In genomic region chr1:167249252-167249651, GRCm38 (mm10) we compare ENCODE assay signal across 15 mouse cellular contexts. TPM values are rescaled to one million over a fixed set of nuclear protein-coding genes. Genes with fewer than 3 reads are reported as not detected.
DNase-seq lines count a peak whose midpoint lies in the region; ATAC-seq and TF ChIP-seq lines count a peak whose summit lies in the region.
"Had no signal": no experiment of that assay in that cellular context is flagged by ENCODE, and none has a peak within 500 bp of the region (broad histone marks: within the 10 kb centered on the region; RNA-seq: fewer than 3 reads in every experiment).

No protein-coding gene starts in this region.

- H3K27ac ChIP-seq in gastrocnemius, adult 2 months, result peak overlapping the region; percentile 6; the same call in 1 of the 2 replicates
- H3K27ac ChIP-seq in kidney, postnatal 0 days, result no peak overlapping the region
- peak overlapping the region; percentile 16; the same call in 1 of the 2 replicates for H3K27ac ChIP-seq in midbrain, embryonic 13.5 days
- H3K27ac ChIP-seq in midbrain, postnatal 0 days (ENCODE audit: low read depth, low read length), result no peak overlapping the region
- H3K27ac ChIP-seq: hindbrain, embryonic 15.5 days; liver, embryonic 15.5 days; midbrain, embryonic 10.5 days; neural tube, embryonic 12.5 days had no signal

- 53% methylated on average over 19 of the region's 19 CpGs for WGBS in kidney, postnatal 0 days
- 89% methylated on average over 19 of the region's 19 CpGs for WGBS in midbrain, embryonic 13.5 days
- WGBS in midbrain, postnatal 0 days, result 80% methylated on average over 19 of the region's 19 CpGs

- peaks cover 13% of the 10 kb centered on the region; the same call in 1 of the 2 replicates for H3K4me1 ChIP-seq in kidney, postnatal 0 days (replicated peaks; ENCODE audit: insufficient read depth, low read length)
- H3K4me1 ChIP-seq in midbrain, embryonic 13.5 days (replicated peaks), result peaks cover 39% of the 10 kb centered on the region
- peaks cover 4% of the 10 kb centered on the region; the same call in 1 of the 2 replicates for H3K4me1 ChIP-seq in midbrain, postnatal 0 days (ENCODE audit: insufficient read depth, low read length)

- H3K4me2 ChIP-seq in kidney, postnatal 0 days (ENCODE audit: low read length), result peak overlapping the region; percentile 15; the same call in 1 of the 2 replicates
- H3K4me2 ChIP-seq in midbrain, embryonic 13.5 days (replicated peaks), result no peak overlapping the region
- H3K4me2 ChIP-seq in midbrain, postnatal 0 days (ENCODE audit: low read depth, low read length, poor library complexity, severe bottlenecking), result no peak overlapping the region
- H3K4me2 ChIP-seq: hindbrain, embryonic 15.5 days; liver, embryonic 15.5 days; neural tube, embryonic 12.5 days had no signal

- H3K4me3 ChIP-seq in gastrocnemius, adult 2 months, result no peak overlapping the region
- H3K4me3 ChIP-seq in kidney, postnatal 0 days (replicated peaks; ENCODE audit: low read depth, low read length), result no peak overlapping the region
- no peak overlapping the region for H3K4me3 ChIP-seq in midbrain, embryonic 13.5 days (replicated peaks)
- H3K4me3 ChIP-seq in midbrain, postnatal 0 days (ENCODE audit: low read depth, low read length), result no peak overlapping the region
- H3K4me3 ChIP-seq: hindbrain, embryonic 15.5 days; liver, embryonic 15.5 days; midbrain, embryonic 10.5 days; neural tube, embryonic 12.5 days had no signal

- intact Hi-C loops in gastrocnemius, adult 2 months (cut with DNase I), result no loop called here

- peak; percentile 34; the same call in 1 of the 2 replicates for ATAC-seq in kidney, postnatal 0 days (replicated peaks; ENCODE audit: low FRiP score, low read depth)
- ATAC-seq in midbrain, embryonic 13.5 days, result no peak
- ATAC-seq in midbrain, postnatal 0 days (ENCODE audit: low FRiP score), result no peak
- ATAC-seq: forebrain, embryonic 16.5 days had no signal

- TF ChIP-seq CTCF in gastrocnemius, adult 2 months (IDR thresholded peaks at IDR 0.05), result no peak
- no peak for TF ChIP-seq CTCF in kidney, postnatal 0 days (IDR thresholded peaks at IDR 0.05; ENCODE audit: low read depth)
- no peak for TF ChIP-seq CTCF in midbrain, postnatal 0 days (IDR thresholded peaks at IDR 0.05)

- no peak overlapping the region for H3K9ac ChIP-seq in kidney, postnatal 0 days (ENCODE audit: low read depth, low read length)
- no peak overlapping the region for H3K9ac ChIP-seq in midbrain, embryonic 13.5 days (replicated peaks)
- no peak overlapping the region for H3K9ac ChIP-seq in midbrain, postnatal 0 days (replicated peaks; ENCODE audit: low read length, poor library complexity, severe bottlenecking)
- H3K9ac ChIP-seq: hindbrain, embryonic 15.5 days; liver, embryonic 15.5 days; neural tube, embryonic 12.5 days had no signal

- no peaks in the 10 kb centered on the region for H3K36me3 ChIP-seq in kidney, postnatal 0 days (ENCODE audit: insufficient read depth, low read length)
- no peaks in the 10 kb centered on the region for H3K36me3 ChIP-seq in midbrain, embryonic 13.5 days
- no peaks in the 10 kb centered on the region for H3K36me3 ChIP-seq in midbrain, postnatal 0 days (ENCODE audit: insufficient read depth, low read length)
- H3K36me3 ChIP-seq: hindbrain, embryonic 15.5 days; liver, embryonic 15.5 days; midbrain, embryonic 10.5 days; neural tube, embryonic 12.5 days had no signal

- H3K27me3 ChIP-seq in kidney, postnatal 0 days (ENCODE audit: insufficient read depth, low read length), result no peaks in the 10 kb centered on the region
- H3K27me3 ChIP-seq in midbrain, embryonic 13.5 days, result no peaks in the 10 kb centered on the region
- H3K27me3 ChIP-seq in midbrain, postnatal 0 days (ENCODE audit: insufficient read depth, low read length), result no peaks in the 10 kb centered on the region
- H3K27me3 ChIP-seq: hindbrain, embryonic 15.5 days; liver, embryonic 15.5 days; neural tube, embryonic 12.5 days had no signal

- no peaks in the 10 kb centered on the region for H3K9me3 ChIP-seq in kidney, postnatal 0 days (replicated peaks; ENCODE audit: low read length)
- no peaks in the 10 kb centered on the region for H3K9me3 ChIP-seq in midbrain, embryonic 13.5 days
- no peaks in the 10 kb centered on the region for H3K9me3 ChIP-seq in midbrain, postnatal 0 days (ENCODE audit: low read length)
- H3K9me3 ChIP-seq: hindbrain, embryonic 15.5 days; liver, embryonic 15.5 days; midbrain, embryonic 10.5 days; neural tube, embryonic 12.5 days had no signal

- DNase-seq in gastrocnemius, adult 2 months, result no peak
- no peak for DNase-seq in gastrocnemius, postnatal 4 days (ENCODE audit: low spot score in 2 of 2)
- DNase-seq in kidney, postnatal 0 days (ENCODE audit: low spot score), result peak; percentile 72
- DNase-seq in kidney, postnatal 14 days, result no peak
- no peak for DNase-seq in midbrain, postnatal 0 days (ENCODE audit: low spot score)
- DNase-seq in testis, postnatal 10 days (ENCODE audit: low spot score), result peak; percentile 63
- no peak for DNase-seq in cerebellum, adult 9-10 months
- DNase-seq: adrenal gland, postnatal 36 days; thymus, postnatal 36 days had no signal

RNA-seq across cellular contexts. Expression of gene Uck2, which starts 35.9 kb away (rescaled TPM):
- total RNA-seq in gastrocnemius, adult 2 months (2021), result 10 to 100 TPM; 14.1 to 22.4 TPM
- total RNA-seq in gastrocnemius, postnatal 4 days (2021), result 10 to 100 TPM; 26.9 to 29.9 TPM
- polyA plus RNA-seq in kidney, postnatal 0 days (2015; fragmentation: Nextera tagmentation; extraction: Ambion mirVana), result 50.9 and 51.0 TPM in 2 replicates
- polyA plus RNA-seq in midbrain, embryonic 13.5 days (2015; fragmentation: Nextera tagmentation; extraction: Ambion mirVana), result 67.6 and 70.1 TPM in 2 replicates
- total RNA-seq in midbrain, postnatal 0 days (2014; rRNA removed), result 54.4 and 74.2 TPM in 2 replicates
- polyA plus RNA-seq in midbrain, postnatal 0 days (2015; fragmentation: Nextera tagmentation; extraction: Ambion mirVana), result 32.7 and 42.7 TPM in 2 replicates

RNA-seq across cellular contexts. Expression of gene Tmco1, which starts 58.9 kb away (rescaled TPM):
- total RNA-seq in gastrocnemius, adult 2 months (2021), result 10 to 100 TPM; 33.2 to 40.4 TPM
- total RNA-seq in gastrocnemius, postnatal 4 days (2021), result 10 to 100 TPM; 45.2 to 50.6 TPM
- polyA plus RNA-seq in kidney, postnatal 0 days (2015; fragmentation: Nextera tagmentation; extraction: Ambion mirVana), result 134 and 137 TPM in 2 replicates
- 75.3 and 76.9 TPM in 2 replicates for polyA plus RNA-seq in midbrain, embryonic 13.5 days (2015; fragmentation: Nextera tagmentation; extraction: Ambion mirVana)
- 40.7 and 52.5 TPM in 2 replicates for total RNA-seq in midbrain, postnatal 0 days (2014; rRNA removed)
- 74.4 and 74.9 TPM in 2 replicates for polyA plus RNA-seq in midbrain, postnatal 0 days (2015; fragmentation: Nextera tagmentation; extraction: Ambion mirVana)

Comparison
In these comparisons a context has a peak if more than half of its experiments do, and no peak if none do; other contexts are left out.
1. DNase-seq: peak in kidney, postnatal 0 days (single experiment) and testis, postnatal 10 days (single experiment); none in gastrocnemius, adult 2 months (single experiment), gastrocnemius, postnatal 4 days (0 of 2), kidney, postnatal 14 days (single experiment), midbrain, postnatal 0 days (single experiment) and cerebellum, adult 9-10 months (single experiment).
2. H3K27ac ChIP-seq: peak in gastrocnemius, adult 2 months (single experiment) and midbrain, embryonic 13.5 days (single experiment); none in kidney, postnatal 0 days (single experiment) and midbrain, postnatal 0 days (single experiment).